11 mouse cellular contexts compared by ENCODE assay signal in the genomic region with DNA sequence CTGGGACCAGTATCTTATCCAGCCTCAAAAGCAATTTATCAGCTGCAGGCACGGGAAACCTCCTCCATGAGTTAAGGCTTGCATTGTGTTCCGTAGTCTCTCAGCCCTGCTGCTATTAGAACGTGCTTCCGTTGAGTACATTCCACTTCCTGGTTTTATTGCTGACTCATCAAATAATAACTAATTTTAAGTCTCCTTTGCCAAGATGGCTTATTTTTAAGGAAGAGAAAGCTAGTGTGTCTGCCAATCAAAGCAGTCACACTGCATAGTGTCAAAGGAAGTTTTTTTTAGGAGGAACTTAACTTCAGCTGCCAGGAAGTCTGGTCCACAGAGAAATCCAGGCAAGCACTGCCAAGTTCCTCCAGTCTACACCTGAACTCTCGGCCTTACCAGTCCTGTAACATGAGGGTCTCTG.
A peak's percentile ranks its signal among the peaks of the same experiment; 100 is the strongest.
DNase-seq lines count a peak whose midpoint lies in the region; ATAC-seq and TF ChIP-seq lines count a peak whose summit lies in the region.
"Had no signal": no experiment of that assay in that cellular context is flagged by ENCODE, and none has a peak within 500 bp of the region (broad histone marks: within the 10 kb centered on the region; RNA-seq: fewer than 3 reads in every experiment).

No protein-coding gene starts in this region.

- WGBS in liver, embryonic 11.5 days, result 22% methylated on average over 5 of the region's 5 CpGs

- no peaks in the 10 kb centered on the region for H3K4me1 ChIP-seq in CH12.LX (ENCODE audit: control insufficient read depth in 1 of 2, insufficient read depth in 2 of 2)
- H3K4me1 ChIP-seq in liver, embryonic 11.5 days (replicated peaks; ENCODE audit: control insufficient read depth, insufficient read depth, low read length), result no peaks in the 10 kb centered on the region

- H3K27me3 ChIP-seq in CH12.LX (replicated peaks), result no peaks in the 10 kb centered on the region
- no peaks in the 10 kb centered on the region for H3K27me3 ChIP-seq in liver, embryonic 11.5 days (replicated peaks; ENCODE audit: control insufficient read depth, insufficient read depth, low read length)

- TF ChIP-seq EP300 in CH12.LX (IDR thresholded peaks at IDR 0.05; ENCODE audit: low read length), result no peak

- no peak for TF ChIP-seq RAD21 in CH12.LX (IDR thresholded peaks at IDR 0.05; ENCODE audit: low read depth, low read length)

- H3K36me3 ChIP-seq in CH12.LX (replicated peaks in 1 of 2; ENCODE audit: control insufficient read depth in 1 of 2, insufficient read depth in 1 of 2, low read length in 1 of 2), result no peaks in the 10 kb centered on the region
- no peaks in the 10 kb centered on the region for H3K36me3 ChIP-seq in liver, embryonic 11.5 days (ENCODE audit: control insufficient read depth, insufficient read depth, low read length)

- H3K4me3 ChIP-seq in CH12.LX (replicated peaks in 1 of 3; ENCODE audit: low read depth in 2 of 3, low read length in 2 of 3, poor library complexity in 1 of 3), result no peak overlapping the region
- H3K4me3 ChIP-seq in liver, embryonic 11.5 days (ENCODE audit: low read depth, low read length), result no peak overlapping the region

- no peak overlapping the region for H3K9ac ChIP-seq in CH12.LX (ENCODE audit: insufficient read depth, low read depth)
- H3K9ac ChIP-seq in liver, embryonic 11.5 days (ENCODE audit: low read depth, low read length), result no peak overlapping the region

- DNase-seq in gastrocnemius, postnatal 25 days, result peak; percentile 5
- DNase-seq in gastrocnemius, postnatal 10 days, result no peak
- no peak for DNase-seq in CH12.LX (ENCODE audit: extremely low read depth)
- DNase-seq in heart, adult 8-10 months (ENCODE audit: low spot score), result peak; percentile 69
- DNase-seq in liver, embryonic 11.5 days (ENCODE audit: low spot score), result no peak
- no peak for DNase-seq in layer of hippocampus, adult 8-10 months (ENCODE audit: low spot score in 2 of 2)
- DNase-seq in gastrocnemius, adult 8-10 months (ENCODE audit: low spot score in 2 of 2), result no peak
- DNase-seq: adrenal gland, adult 2 months had no signal

- H3K79me2 ChIP-seq in CH12.LX (replicated peaks; ENCODE audit: control insufficient read depth, extremely low read depth, insufficient read depth, poor library complexity, severe bottlenecking), result no peaks in the 10 kb centered on the region

- no peak overlapping the region for H3K27ac ChIP-seq in CH12.LX (ENCODE audit: insufficient read depth, low read depth)
- H3K27ac ChIP-seq in liver, embryonic 11.5 days (ENCODE audit: low read depth, low read length), result no peak overlapping the region
- H3K27ac ChIP-seq: hindbrain, postnatal 0 days; macrophage had no signal

- ATAC-seq in liver, embryonic 11.5 days (replicated peaks; ENCODE audit: low FRiP score), result peak; percentile 72
- ATAC-seq in erythroid progenitor cell, adult 5-6 weeks (replicated peaks; ENCODE audit: low FRiP score, poor library complexity, severe bottlenecking), result no peak
- ATAC-seq: hindbrain, postnatal 0 days had no signal

- no peak for TF ChIP-seq POLR2A in CH12.LX (IDR thresholded peaks at IDR 0.05; ENCODE audit: low read depth, low read length)

- dilution Hi-C loops in CH12.LX (cut with MboI; ENCODE audit: extremely low pct_ligation_motif_present, extremely low pct_unique_long_range_greater_than_20kb, low sequenced_read_pairs), result no loop called here

- H3K4me2 ChIP-seq in CH12.LX (ENCODE audit: insufficient read depth, low read depth, poor library complexity, severe bottlenecking), result no peak overlapping the region
- H3K4me2 ChIP-seq in liver, embryonic 11.5 days, result no peak overlapping the region

- TF ChIP-seq CTCF in CH12.LX (conservative IDR thresholded peaks at IDR 0.05 in 1 of 2, IDR thresholded peaks at IDR 0.05 in 1 of 2; ENCODE audit: low read depth in 2 of 2, low read length in 2 of 2), result no peak

- in situ Hi-C loops in CH12.LX (cut with MboI; ENCODE audit: low pct_ligation_motif_present, low pct_unique_long_range_greater_than_20kb, low sequenced_read_pairs), result no loop called here

- H3K9me3 ChIP-seq in CH12.LX (replicated peaks; ENCODE audit: low read length), result no peaks in the 10 kb centered on the region
- H3K9me3 ChIP-seq in liver, embryonic 11.5 days (ENCODE audit: control insufficient read depth, low read length), result no peaks in the 10 kb centered on the region

TF ChIP-seq in CH12.LX, 34 proteins besides CTCF, POLR2A, EP300 and RAD21:
- TF ChIP-seq ELF1 (IDR thresholded peaks at IDR 0.05; ENCODE audit: low read depth, low read length) (0 out of 2 replicates have a peak, but pooled peaks have one; percentile 13), GABPA (IDR thresholded peaks at IDR 0.05; ENCODE audit: insufficient replicate concordance, low read depth, low read length) (no peak), MAFK (IDR thresholded peaks at IDR 0.05; ENCODE audit: insufficient replicate concordance, low read length) (peak; percentile 99)

Comparison
In these comparisons a context has a peak if more than half of its experiments do, and no peak if none do; other contexts are left out.
1. DNase-seq: peak in gastrocnemius, postnatal 25 days (single experiment) and heart, adult 8-10 months (single experiment); none in gastrocnemius, postnatal 10 days (single experiment), CH12.LX (single experiment), liver, embryonic 11.5 days (single experiment), layer of hippocampus, adult 8-10 months (0 of 2) and gastrocnemius, adult 8-10 months (0 of 2).